Mouse (Mus musculus) monocyte, adult 5-6 weeks (primary cell): ENCODE measurements around the gene Faf2. TPM values are rescaled to one million over a fixed set of nuclear protein-coding genes. Genes with fewer than 3 reads are reported as not detected.

Experiments
- ATAC-seq: fragments of 153-309, 156-312 bp; replicated peaks from 2 replicates; pipeline ENCODE4 v1.8.0; 2017; ENCODE audit warnings: mild to moderate bottlenecking; ENCODE audit not compliant: low TSS enrichment, insufficient number of reproducible peaks, severe bottlenecking, poor library complexity, low FRiP score
- total RNA-seq: library from RNA; stranded (forward); fragments of 200-1000, 200-491, 200-594 nt; gene quantifications from 3 replicates; pipeline ENCODE4 v1.2.3, GENCODE M21; 2017

Gene Faf2
- 33.8 to 63.9 TPM (median 38.3 TPM) in 3 replicates for total RNA-seq

- ATAC-seq: peak; percentile 96
Measured at GRCm38 (mm10) chr13:54621155-54621932, at the start of gene Faf2. TSS of gene Faf2 (plus strand) at chr13:54621784.

GRCm38 (mm10) chr13:54572621-54573020 is 49.0 kb upstream of the Faf2 start:
- ATAC-seq: no peak

- peak; percentile 45 for ATAC-seq
Measured at GRCm38 (mm10) chr13:54574854-54575481, 46.6 kb upstream of the Faf2 start, which contains the start of gene Arl10. TSS of gene Arl10 (plus strand) at chr13:54575015.

- no peak for ATAC-seq
Measured at GRCm38 (mm10) chr13:54575489-54575888, 46.1 kb upstream of the Faf2 start.

GRCm38 (mm10) chr13:54577652-54578507 is 43.7 kb upstream of the Faf2 start:
- peak; percentile 65 for ATAC-seq

GRCm38 (mm10) chr13:54581385-54581784 is 40.2 kb upstream of the Faf2 start:
- ATAC-seq: no peak

- ATAC-seq: no peak
Measured at GRCm38 (mm10) chr13:54582126-54582525, 39.5 kb upstream of the Faf2 start.

- ATAC-seq: no peak
Measured at GRCm38 (mm10) chr13:54582860-54583259, 38.7 kb upstream of the Faf2 start.

GRCm38 (mm10) chr13:54585831-54586230 is 35.8 kb upstream of the Faf2 start:
- ATAC-seq: no peak

GRCm38 (mm10) chr13:54589414-54589995 is 32.1 kb upstream of the Faf2 start:
- no peak for ATAC-seq

- peak; percentile 98 for ATAC-seq
Measured at GRCm38 (mm10) chr13:54589996-54590951, 31.3 kb upstream of the Faf2 start, which contains the start of the genes Nop16 and Higd2a. TSS of gene Nop16 (minus strand) at chr13:54590090. TSS of gene Higd2a (plus strand) at chr13:54590207.

GRCm38 (mm10) chr13:54591776-54592356 is 29.7 kb upstream of the Faf2 start:
- no peak for ATAC-seq

- ATAC-seq: no peak
Measured at GRCm38 (mm10) chr13:54593617-54594016, 28.0 kb upstream of the Faf2 start.

- ATAC-seq: no peak
Measured at GRCm38 (mm10) chr13:54596107-54596690, 25.4 kb upstream of the Faf2 start.

- no peak for ATAC-seq
Measured at GRCm38 (mm10) chr13:54596870-54597269, 24.7 kb upstream of the Faf2 start.

- ATAC-seq: no peak
Measured at GRCm38 (mm10) chr13:54598622-54599143, 22.9 kb upstream of the Faf2 start.

- no peak for ATAC-seq
Measured at GRCm38 (mm10) chr13:54602639-54603111, 18.9 kb upstream of the Faf2 start.
